Mouse (Mus musculus): ENCODE data around the gene Bcl2l14.

Gene Bcl2l14

DNA sequence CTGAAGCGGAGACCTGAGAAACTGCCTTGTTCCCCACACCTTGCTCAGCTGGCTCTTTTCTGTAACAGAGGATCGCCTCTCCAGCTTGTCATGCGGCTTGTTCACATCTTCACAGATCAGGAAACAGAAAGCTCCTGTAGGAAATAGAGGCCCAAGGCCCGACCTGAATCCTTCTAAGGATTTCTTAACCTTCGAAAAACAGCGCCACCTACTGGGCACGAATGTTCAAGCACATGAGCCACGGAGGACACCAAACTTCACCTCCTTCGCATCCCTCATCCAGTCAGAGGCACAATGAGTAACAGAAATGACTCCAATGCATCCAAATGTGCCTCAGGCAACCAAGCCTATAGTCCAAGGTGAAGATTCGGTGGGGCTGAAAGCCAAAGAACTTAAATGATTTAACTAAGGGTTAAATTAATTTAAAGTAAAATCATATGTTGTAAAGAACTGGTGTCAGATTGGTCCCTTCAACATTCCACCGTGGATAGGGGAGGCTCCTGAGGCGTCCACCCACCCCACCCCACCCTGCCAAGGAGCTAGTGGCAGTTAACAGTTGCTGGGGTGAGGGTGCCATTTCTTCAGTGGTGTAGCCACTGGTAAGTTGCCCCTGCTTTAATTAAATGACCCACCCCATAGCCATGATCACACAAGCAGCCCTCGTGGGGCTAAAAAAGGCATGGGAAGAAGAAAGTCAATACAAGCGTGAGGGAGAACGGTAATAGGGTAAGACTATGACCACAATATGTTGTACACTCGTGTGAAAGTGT is 7.0 kb downstream of the Bcl2l14 start:
- intact Hi-C loops (cut with DNase I), result loop anchor here (2.0 kb wide), 1 partner anchor 498 kb away; no protein-coding TSS in a partner anchor

DNA sequence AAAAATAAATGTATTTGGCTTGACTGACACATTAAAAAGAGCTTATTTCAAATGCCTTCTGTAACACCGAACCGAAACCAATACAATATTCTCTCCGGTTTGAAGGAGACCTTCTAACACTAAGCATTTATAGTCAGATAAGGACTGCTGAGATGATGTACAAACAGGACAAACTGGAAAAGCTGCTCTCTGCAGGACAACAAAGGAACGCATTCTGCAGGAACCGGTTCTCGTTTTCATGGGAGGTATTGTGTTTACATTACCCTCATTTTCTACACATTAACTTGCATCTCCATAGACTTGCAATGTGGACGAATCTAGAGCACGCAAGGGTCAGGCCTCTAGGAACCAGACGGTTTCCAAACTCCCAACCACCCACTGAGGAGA is 7.6 kb downstream of the Bcl2l14 start:
- intact Hi-C loops (cut with DNase I), result loop anchor here (2.0 kb wide), 1 partner anchor 499 kb away; no protein-coding TSS in a partner anchor

DNA sequence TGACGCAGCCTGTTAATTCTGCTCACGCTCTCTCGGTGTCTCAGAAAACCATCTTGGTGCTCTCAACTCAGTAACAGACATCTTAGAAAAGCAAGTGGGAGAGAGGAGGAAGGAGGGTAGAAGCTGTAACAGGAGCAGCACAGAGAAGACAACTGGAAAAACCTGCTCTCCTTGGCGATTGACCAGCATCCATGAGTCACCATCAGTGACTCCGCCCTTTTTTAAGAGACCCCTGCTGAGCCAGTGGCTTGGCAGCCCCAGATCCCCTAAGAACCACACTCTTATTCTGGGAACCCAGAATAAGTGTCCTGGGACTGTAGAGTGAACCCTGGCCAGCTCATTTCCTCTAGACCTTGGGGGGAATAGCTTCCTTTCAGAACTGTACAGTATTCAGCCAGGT is 11.1 kb downstream of the Bcl2l14 start:
- intact Hi-C loops (cut with DNase I), result no loop called here

DNA sequence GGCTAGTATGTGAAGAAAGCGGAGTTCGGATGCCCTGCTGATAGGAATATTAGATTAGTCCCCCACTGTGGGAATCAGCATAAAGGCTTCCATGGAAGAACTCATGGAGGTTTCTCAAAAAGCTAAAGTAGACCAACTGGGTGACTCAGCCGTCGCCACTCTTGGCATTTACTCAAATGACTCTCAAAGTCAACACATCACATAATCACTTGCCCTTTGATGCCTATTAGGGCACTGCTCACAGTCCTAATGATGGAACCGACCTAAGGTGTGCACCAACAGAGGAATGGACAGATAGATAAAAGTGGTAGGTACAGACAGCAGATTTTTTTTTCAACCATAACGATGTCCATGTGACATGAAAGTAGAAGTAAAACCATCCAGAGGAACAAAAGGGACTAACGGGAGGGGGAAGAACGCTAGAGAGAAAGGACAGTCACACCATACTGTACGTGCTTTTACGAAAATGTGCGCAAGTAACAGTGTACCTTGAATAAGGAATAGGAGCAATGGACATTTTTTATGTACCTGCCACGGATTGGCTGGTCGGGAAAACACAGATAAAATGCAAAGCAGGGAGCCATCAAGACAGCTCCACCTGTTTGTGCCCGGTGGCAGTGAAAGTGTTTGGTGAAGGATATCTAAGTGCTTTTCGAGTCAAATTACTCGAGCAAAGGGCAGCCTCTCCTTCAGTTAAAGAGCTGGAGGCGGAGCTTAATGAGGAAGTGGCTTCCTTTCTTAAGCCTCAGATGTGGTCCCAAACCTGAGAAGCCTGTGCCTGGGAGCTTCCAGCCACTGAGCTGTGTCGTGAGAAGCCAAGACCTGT is 17.8 kb downstream of the Bcl2l14 start:
- intact Hi-C loops (cut with DNase I), result no loop called here

DNA sequence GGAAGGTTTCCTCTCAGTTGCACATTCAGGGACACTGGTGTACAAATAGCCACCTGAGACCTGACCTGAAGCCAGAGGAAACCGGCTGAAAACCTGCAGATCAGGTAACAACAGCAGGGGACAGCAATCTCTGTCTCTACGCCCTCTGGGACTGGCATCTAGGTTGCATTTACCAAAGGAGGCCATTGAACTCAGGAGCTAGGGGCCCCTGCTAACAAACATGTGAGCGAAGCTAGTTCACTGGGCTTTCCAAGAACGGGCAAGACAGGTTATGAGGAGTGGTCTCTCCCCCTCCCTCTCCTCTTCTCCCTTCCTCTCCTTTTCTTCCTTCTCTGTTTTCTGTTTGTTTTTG is 18.4 kb downstream of the Bcl2l14 start:
- intact Hi-C loops (cut with DNase I), result no loop called here

DNA sequence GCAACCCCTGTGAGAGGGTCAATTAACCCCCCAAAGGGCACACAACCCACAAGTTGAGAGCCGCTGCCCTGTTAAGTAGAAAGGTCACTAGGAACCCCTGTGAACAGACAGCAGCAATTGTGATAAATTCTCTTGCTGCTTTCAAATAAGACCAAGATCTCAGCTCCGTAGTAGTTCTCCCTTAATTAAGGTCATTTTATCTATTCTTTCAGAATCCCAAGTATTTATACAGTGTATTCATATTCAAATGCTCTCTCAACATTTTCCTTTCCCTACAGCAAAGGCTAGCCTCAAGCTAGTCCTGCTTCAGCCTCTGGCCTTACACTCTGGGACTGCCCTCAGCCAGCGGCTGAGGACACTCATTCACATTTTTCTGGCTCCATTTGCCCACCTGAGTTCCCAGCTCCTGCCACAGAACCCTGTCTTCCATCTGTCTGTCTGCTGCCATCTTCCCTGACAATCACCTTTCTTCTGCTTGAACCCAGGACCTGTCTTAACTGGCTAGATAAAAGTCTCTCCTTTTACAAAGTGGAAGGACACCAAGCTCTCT is 20.5 kb downstream of the Bcl2l14 start:
- intact Hi-C loops (cut with DNase I), result no loop called here

DNA sequence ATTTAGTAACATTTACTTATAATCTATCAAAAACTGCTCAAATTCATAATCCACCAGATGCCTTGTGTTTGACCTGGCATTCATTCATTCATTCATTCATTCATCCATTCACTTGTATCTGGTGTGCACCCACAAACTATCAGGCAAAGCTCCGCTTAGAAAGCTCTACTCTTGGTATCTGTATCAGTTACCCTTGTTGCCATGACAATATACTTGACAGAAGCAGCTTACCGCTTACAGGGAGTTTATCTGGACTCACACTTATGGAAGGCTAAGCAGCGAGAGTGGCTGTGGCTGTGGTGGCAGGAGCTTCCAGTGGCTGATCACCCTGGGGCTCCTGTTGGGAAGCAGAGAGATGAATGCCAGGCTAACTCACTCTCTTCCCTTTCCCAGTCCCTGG is 21.8 kb downstream of the Bcl2l14 start:
- intact Hi-C loops (cut with DNase I), result no loop called here

DNA sequence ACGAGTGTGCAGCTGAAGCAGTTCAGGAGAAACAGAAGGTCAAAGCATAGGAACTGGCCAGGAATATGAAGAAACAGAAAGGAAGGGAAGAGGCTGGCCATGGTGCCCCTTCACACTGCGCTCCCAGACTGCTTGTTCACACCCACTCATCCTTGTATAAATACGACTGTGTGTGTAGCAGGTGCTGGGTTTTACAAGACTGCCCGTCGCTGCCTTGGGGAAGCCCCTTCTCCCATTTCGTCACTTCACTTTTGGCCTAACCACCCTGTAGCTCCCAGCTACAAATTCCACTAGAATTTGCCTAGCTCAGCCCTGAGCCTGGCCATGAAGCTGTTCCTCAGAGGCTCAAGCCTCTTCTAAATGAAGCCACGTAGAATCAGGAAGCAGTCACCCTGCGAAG is 24.3 kb downstream of the Bcl2l14 start:
- intact Hi-C loops (cut with DNase I), result no loop called here

DNA sequence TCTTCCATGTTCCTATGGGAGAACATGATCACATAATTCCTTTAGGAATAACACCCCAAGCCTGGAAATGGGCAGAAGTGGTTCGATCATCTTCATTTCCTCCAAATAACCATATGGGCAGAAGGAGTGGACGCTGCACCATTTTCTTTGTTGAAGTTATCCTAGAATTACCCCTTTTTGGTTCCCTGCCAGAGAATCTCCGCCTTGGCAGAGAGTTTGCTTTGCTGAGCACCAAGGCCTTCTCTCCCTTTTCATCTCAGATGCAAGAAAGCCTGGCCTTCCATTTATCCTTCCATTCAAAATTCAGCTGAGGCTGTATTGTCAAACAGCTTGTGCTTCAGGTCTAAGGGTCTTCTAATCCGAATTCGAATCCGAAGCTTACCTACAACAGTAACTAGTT is 25.8 kb downstream of the Bcl2l14 start:
- intact Hi-C loops (cut with DNase I), result no loop called here

DNA sequence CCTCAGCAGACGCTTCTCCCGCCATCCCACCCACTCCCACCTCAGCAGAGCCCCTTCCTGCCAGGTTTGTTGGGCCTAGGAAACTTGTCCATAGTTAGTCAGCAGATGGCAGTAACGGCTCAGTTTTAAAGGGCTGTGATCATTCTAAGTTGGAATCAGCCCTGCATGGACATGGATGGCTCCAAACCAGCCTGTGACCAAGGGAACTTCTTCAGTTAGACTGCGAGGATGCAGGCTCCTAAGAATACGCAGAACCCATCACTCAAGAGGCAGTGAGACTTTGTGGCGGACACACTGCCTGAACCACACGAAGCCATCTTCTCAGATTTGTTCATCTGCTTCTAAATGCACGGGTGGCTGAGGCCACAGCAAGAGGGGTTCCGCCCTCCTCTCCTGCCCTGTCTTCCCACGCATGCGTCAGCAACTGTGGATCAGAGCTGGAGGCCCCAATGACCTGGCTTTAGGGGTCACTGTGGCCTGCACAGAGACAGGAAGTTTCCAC is 29.1 kb downstream of the Bcl2l14 start:
- intact Hi-C loops (cut with DNase I), result loop anchor here (1.0 kb wide), 1 partner anchor 190 kb away; no protein-coding TSS in a partner anchor

DNA sequence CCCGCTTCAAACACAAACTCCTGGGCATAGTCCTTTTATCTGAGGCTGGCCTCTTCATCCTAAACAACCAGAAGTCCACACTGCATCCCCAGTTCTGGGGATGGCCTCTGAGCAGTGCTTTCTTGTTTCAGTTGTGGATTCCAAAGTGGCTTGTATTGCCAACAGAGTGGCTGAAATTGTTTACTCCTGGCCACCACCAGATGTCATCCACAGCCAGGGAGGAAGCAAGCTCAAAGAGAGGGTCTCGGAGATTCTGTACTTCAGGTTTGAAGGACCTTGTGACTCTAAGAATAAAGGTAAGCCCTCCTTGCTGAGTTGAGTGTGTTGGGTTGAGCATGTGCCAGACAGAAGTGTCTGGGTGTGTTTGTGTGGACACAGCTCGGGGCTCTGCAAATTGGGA is 31.0 kb downstream of the Bcl2l14 start:
- intact Hi-C loops (cut with DNase I), result no loop called here

DNA sequence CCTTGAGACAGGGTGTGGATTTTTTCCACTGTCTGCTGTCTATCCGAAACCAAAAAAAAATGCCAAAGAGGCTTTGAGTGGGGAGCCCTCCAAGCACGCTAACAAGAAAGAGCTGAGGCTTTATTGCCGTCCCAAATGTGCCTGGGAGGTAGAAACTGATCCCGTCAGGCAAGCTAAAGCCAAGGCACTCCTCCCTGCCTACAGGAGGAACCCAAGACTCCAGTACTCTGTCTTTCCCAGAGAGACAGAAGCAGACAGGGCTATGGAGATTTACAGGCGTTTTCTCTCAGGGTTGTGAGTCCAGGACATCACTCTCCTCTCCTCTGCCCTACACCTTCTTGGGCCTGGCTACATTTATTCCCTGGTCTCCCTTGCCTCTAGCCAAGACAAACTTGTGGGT is 32.3 kb downstream of the Bcl2l14 start:
- intact Hi-C loops (cut with DNase I), result no loop called here

DNA sequence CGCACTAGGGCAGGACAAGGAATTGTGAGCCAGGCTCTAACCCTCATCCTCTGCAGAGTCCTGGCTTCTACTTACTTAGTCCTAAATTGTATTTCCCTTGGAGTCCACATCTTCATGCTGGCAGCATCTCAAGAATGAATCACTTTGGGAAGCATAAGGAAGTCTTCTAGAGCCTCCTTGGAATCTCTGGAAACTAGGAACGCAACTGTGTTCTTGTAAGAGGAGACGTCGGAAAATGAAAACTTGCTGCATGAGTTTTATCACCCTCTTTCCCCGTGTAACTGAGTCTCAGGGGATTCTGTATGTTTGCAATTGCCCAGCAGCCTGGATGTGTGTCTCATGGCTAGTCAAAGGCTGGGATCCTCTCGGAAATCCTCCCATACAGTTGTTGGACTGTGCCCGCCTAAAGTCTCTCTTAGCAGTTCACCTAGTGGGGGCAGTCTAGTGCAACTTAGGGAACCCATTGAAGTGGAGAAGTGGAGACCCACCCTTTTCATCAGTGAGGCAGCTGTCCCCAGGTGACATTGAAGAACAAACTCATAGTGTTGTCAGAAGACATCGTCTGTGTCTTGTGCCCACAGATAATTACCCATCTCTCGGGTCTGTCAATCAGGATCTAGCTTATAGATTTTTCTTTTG is 34.2 kb downstream of the Bcl2l14 start:
- intact Hi-C loops (cut with DNase I), result no loop called here

DNA sequence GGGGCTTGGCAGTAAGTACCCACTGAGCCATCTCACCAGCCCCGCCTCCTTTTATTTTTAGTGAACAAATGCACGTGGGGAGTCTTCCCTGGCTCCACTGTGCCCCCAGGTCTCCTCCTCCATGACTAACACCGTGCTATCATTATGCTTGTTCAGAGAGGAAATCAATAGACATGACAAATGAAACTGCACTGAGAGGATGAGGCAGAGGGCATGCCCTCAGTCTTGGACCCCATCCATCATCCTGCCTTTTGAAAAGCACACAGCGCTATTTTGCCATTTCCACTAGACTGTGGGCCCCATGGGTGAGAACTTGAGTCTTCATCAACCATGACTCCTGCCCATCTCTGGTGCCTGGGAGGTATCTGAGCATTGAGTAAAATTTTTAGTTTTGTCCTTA is 35.5 kb downstream of the Bcl2l14 start:
- intact Hi-C loops (cut with DNase I), result no loop called here

DNA sequence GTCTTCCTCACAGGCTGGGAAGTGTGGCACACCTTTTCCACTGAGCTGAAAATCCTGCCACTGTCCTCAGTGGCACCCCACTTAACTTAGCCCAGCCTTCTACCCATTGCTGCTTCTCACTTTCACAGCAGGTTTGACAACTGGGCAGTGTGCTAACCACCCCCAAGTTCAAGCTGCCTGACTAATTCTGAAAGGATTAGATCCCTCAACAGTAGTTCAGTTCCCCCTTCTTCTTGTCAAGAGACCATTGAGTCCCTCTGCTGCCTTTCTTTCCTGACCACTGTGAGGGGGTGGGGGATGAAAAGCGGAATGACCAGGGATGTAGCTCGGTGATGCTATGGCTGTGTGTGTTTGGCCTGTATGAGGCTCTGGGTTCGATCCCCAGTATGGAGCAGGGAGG is 37.2 kb downstream of the Bcl2l14 start:
- intact Hi-C loops (cut with DNase I), result no loop called here

DNA sequence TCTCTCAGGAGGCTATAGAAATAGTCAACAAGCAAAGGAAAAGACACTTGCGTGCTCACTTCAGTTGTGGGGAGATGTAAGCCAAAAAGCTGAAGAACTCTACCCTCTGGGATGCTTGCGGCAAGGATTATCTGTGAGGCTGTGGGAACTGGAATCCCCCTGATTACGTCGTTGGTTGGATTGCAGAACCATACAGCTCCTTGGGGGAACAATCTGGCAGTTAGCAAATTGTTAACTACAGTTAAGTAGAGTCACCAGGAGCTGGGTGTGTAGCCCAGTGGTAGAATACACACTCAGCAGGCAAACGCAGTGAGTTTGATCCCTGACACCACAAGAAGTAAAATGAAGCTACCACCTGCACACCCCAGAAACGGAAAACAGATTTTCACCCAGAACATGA is 37.9 kb downstream of the Bcl2l14 start:
- intact Hi-C loops (cut with DNase I), result no loop called here

DNA sequence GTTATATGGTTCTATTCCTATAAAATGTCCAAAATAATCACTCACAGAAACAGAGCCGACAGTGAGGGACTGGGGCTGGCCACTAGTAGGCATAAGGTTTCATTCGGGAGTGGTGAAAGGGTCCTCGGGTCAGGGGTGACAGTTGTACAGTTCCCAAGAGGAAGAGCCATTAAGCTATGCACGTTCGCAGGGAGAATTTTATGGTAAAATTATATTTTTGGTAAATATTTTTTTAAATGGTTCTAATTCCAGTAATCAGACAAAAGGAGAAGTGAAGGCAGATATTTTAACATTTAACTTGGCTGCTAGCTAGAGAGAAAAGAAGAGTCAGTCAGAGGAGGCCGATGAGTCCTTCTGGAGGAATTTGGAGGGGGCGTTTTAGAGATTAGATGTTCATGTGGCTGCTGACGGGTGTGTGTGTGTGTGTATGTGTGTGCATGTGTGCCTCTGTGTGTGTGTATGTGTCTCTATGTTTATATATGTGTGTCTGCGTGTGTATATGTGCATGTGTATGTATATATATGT is 38.8 kb downstream of the Bcl2l14 start:
- intact Hi-C loops (cut with DNase I), result no loop called here

DNA sequence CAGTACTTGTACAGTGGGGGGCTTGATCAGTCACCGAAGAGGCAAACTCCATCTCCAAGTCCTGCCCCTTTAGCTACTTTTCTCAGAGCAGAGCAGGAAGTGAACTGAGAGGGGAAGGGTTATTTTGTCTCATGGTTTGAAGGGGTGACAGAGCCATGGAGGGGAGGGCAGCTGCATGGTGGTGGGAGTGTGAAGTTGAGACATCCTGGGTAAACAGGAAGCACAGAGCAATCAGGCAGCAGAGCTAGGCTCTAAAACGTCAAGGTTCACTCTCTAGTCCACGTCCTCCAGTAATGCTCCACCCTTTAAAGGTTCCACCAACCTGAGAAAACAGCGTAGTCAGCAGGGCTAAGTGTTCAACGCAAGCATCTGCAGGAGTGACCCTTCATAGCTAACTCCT is 40.8 kb downstream of the Bcl2l14 start:
- intact Hi-C loops (cut with DNase I), result no loop called here

DNA sequence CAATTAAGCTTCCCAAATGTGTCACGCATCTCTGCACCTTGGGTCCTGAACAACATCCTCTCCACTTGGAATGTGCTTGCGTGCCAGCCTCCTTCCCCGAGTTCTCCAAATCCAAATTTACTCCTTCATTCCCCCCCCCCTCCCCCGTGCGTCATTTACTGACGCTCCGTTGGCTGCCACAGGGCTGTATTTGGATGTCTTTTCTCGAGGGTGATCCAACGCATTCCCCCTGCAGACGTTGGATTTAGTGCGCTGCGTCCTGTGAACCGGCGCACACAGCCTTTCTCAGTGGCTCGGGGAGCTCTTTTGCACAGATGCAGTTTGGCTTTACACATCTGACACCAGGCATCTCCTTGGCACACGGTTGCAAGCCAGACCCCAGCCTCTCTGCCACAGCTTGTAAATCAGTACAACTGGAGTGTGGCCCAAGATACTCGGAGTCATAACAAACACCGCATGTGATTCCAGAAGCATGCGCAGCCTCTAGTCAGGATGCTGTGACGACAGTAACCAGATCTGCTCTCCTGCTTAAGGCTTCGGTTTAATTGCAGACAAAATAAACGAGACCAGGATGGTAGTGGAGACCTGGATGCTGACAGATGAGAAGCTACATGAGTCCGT is 43.4 kb downstream of the Bcl2l14 start:
- intact Hi-C loops (cut with DNase I), result no loop called here

DNA sequence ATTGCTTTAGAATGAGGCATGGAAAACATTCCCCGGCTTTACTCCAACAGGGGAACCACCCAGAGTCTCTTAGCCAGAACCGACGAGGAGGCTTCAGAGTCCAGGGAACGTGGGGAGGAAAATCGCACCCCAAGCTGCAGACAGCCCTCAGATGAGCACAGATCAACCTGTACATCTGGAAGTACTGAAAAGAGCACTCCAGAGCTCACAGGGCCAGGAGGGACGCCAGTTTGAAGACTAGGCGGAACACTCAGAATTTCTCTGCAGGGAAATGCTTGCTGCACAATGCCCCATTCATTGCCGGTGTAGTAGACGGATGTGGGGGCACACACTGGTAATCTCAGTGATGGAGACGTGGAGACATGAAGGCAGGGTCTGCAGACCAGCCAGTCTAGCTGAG is 43.9 kb downstream of the Bcl2l14 start:
- intact Hi-C loops (cut with DNase I), result no loop called here

DNA sequence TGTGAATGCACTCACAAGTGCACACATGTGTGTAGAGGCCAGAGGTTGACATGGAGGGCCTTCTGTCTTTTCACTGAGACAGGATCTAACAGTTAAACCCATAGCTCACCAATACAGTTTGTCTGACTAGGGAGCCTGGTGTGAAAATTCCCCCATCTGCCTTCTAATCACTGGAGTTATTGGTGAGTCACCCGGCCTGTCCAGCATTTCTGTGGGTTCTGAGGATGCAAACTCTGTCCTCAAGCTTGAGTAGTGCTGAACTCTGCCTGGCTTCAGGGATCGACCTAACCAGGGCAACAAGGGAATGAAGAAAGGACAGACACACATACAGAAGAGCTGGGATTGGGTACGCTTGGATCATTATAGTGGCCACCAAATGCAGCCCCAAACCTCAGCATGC is 45.6 kb downstream of the Bcl2l14 start:
- intact Hi-C loops (cut with DNase I), result no loop called here
